Mouse (Mus musculus): ENCODE data around the gene Sstr5.

Gene Sstr5

GRCm38 (mm10) chr17:25497013-25497412 lies at the start of gene Sstr5:
Sstr5 (minus strand) TSS chr17:25497288.
- DNase-seq, result no peak

DNA sequence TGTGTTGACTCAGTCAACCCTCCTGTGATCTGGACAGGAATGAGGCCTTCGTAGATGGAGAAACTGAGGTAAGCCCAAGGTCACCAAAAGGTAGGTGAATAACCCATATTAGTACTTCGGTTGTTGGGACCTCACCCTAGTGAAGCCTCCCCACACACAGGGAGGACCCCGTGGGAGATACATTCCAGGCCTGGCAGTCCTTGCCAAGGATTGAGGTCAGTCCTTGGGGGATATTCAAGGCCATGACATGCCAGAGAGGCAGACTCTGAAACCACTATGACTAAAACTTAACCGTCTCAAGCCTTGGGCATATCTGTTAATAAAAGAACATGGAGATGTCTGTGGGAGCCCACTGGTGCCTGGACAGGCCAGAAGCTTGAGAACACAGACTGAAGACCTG lies 44.7 kb upstream of the Sstr5 start:
- no peak for DNase-seq

DNA sequence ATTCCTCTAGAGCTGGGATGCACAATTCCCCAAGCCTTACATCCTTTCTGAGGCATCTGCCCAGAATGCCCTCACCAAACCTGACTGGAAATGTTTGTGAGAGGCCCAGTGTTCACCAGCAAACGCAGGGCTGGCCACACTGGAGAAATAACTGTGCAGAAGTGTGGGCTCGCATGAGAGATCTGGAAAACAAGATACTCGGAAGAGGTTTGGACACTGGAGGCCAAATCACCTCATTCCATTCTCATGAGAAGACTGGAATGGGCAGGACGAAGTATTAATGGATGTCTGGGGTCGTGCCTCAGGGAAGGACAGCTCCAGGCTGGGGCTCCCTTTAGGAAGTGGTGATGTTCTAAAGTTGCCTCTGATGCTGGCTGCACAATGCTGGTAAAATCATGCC lies 43.6 kb upstream of the Sstr5 start:
- DNase-seq, result no peak

DNA sequence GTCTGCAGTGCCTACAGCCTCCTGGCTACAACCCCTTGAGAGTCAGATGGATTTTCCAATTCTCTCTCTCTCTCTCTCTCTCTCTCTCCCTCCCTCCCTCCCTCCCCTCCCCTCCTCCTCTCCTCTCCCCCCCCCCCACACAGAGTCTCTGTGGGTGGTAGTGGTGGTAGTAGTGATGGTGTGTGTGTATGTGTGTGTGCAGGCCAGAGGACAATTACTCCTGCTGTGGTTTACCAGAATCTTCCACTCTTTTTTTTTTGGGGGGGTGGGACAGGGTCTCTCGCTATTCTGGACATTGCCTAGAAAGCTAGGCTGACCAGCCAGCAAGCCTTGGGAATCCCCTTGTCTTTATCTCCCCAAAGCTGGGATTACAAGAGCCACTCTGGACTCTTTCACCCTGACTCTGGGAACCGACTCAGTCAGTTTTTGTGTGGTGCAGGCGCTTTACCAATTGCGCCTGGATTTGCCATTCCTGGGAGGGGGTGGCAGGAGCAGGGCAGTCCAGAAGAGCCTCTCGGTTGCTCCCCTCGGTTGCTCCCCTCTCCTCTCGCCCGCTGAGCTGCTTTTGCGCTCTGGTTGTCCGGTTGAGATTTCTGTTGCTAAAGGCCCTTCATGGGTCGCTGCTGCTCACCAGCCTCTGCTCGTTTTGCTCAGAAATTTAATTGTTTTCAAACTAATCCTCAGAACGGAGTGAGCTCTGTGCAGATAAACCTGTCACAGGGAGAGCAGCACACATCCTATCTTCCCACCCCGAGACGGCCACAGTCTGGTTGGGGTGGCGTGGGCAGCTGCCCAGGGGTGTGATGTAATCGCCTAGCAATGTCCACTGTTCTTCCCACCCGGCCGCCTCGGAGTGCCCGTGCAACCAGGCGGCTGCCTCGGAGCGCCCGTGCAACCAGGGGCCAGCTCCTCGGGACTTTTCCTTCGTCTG lies 42.1 kb upstream of the Sstr5 start:
- peak; percentile 19 to 52 for DNase-seq

- DNase-seq, result no peak
Observed at GRCm38 (mm10) chr17:25530357-25531022, 33.4 kb upstream of the Sstr5 start.

DNA sequence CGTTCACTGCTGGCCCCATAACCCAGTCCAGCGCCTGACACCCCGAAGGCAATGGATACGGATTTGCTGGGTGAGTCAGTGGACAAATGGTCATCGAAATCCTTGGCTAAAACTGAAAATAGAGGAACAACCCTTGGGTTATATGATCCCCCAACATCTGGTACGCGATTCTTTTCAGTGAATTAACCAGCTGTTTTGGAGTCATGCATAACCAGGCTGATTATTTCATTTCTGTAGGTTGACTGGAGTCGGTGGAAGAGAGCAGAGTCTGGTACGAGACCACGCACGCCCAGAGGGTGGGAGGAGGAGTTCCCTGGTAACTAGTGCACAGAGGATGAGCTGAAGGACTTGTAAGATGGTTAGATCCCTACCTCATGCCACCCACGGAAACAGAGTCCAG lies 25.0 kb upstream of the Sstr5 start:
- DNase-seq, result no peak

- DNase-seq, result no peak
Observed at GRCm38 (mm10) chr17:25520492-25520891, 23.4 kb upstream of the Sstr5 start.

GRCm38 (mm10) chr17:25519511-25519910 lies 22.4 kb upstream of the Sstr5 start:
- DNase-seq, result peak in 1 of 2 experiments; percentile 18

DNA sequence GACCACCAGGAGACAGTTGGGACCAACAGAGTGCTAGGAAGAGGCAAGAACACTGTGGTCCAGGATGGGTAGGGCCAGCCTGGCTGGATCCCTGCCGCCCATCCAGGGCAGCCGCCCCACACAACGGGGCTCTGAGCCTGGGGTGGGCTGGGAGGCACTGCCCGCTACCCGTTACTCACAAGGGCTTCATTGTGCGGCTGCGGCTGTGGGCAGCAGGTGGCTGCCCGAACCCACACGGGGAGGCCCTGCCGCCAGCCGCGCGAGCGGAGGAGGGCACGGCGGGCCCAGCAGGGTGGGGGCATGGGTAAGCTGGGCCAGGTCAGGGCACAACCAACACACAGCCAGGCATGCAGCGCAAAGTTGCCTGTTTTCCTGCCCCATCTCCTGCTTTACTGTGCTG lies 21.1 kb upstream of the Sstr5 start:
- DNase-seq, result peak; percentile 16 to 27

- no peak for DNase-seq
Observed at GRCm38 (mm10) chr17:25516315-25516714, 19.2 kb upstream of the Sstr5 start.

DNA sequence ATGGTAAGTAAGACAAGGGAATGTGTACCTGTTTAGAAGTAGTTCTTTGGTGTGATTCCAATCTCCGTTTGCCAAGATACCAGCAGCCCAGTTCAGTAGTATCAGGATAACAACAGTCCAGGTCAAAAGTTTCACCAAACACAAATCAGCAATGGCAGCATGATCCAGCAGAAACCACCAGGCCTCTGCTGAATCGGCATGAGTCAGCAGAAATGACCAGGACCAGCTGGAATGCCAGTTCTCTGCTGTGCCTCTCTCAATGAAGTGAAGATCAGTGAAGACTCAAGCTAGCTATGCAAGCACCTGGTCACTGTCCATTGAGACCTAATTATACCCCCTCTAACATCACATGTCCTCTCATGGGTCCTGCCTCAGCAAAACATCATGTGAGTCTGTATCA lies 17.0 kb upstream of the Sstr5 start:
- no peak for DNase-seq

DNA sequence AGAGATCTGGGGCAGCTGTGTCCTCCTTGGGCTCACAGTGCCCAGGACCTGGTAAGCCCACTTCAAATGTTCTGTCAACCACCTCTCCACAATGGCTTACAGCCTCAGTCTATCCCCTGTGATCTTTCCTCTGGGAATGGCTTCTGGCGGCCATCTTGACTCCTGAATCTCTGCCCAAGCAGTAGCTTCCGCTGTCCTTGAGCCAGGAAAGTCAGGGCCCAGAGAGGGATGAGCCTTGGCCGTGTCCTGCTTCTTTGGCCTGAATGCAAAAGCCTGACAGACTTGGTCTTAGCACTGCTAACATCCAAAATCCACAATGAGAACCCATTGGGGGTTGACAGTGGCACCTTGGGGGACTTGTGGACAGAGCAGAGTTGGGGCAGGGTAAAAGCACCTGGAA lies 14.8 kb upstream of the Sstr5 start:
- no peak for DNase-seq

GRCm38 (mm10) chr17:25510074-25510830 lies 13.2 kb upstream of the Sstr5 start:
- no peak for DNase-seq

- DNase-seq, result peak; percentile 54 to 66
Observed at GRCm38 (mm10) chr17:25508860-25509577, 11.9 kb upstream of the Sstr5 start.

DNA sequence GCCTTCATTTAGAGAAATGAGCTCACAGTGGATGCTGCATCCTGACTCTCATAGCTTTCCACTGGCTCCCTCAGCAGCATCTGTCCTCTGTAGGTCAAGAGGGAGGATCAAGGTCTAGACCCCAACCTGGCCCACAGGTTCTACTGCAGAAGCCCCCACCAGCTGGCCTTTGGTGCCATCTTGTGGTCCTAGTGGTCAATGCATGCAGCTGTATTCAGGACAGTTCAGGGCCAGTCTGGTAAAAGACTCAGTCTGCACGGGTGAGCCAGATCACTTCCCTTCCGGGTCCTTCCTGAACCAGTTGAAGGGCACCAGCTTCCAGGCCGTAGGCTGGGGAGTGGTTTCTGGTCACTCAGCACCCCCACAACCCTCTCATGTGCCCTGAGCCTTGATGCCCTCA lies 10.7 kb upstream of the Sstr5 start:
- peak; percentile 62 to 81 for DNase-seq

GRCm38 (mm10) chr17:25502599-25502998 lies 5.5 kb upstream of the Sstr5 start:
- peak in 1 of 2 experiments; percentile 19 for DNase-seq

DNA sequence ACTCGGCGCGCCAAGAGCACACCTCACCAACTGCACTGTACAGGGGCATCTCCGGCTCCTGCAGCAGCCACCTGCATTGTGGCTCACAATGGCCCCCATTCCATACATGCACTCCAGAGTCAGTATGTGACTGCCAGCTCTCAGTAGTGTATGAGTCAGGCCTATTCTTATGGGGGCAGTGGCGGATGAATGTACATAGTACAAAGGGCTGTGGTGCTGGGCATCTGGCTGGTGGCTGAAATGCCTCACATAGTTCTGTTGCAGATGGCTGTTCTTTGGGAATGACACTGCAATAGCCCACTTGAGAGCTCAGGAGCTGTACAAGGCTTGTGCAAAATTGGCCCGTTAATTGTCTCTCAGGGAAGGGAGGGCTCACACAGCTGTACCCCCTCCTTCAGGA lies 15.0 kb downstream of the Sstr5 start:
- DNase-seq, result no peak

DNA sequence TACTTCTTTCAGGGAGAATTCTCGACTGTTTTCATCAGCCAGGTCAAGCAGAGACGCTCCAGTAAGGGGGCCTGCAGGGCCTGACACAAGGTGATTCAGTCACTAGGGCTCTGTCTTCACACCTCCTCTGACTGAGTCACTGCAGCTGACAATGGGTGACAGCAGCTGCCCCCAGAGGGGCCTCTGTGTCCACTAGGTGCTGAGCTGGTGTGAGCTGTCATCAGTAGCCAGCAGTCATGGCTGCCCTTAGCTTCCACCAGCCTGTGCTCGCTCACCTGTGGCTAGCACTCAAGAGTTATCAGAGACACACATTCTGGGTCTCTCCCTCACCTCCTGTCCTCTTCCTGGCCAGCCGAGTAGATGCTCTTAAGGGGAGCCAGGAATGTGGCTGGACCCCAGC lies 16.3 kb downstream of the Sstr5 start:
- no peak for DNase-seq

- no peak for DNase-seq
Observed at GRCm38 (mm10) chr17:25480152-25480551, 16.9 kb downstream of the Sstr5 start.

DNA sequence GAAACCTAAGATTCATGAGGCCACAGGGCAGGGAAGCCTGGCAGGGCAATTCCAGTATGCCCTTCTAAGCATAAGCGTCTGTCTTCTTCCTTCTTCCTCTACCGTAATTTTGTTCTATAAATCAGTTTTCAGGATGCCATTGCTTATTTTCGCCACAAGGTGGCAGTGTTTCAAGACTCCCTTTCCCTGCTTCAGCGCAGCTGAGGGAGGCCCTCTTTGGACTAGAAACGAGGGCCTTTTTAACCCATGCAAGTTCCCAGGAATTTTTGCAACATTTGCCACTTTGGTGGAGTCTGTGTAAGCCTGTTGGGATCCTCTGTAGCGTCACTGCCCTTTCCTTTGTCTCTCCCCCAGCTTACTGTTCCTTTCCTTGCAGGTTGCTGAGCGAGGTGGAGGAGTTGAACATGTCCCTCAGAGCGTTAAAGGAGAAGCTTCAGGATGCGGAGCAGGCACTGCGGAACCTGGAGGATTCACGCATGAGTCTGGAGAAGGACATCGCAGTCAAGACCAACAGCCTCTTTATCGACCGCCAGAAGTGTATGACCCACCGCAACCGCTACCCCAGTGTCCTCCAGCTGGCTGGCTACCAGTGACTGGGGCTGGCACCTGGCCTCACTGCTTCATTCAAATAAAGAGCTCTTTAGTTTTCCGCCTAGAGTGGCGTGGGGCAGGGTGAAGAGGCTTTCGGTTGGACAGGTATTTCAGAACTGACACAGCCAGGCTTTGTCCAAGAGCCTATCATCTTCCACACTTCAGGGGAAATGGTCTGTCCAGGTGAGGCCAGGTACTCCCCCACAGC lies 20.9 kb downstream of the Sstr5 start:
- peak; percentile 53 to 67 for DNase-seq

DNA sequence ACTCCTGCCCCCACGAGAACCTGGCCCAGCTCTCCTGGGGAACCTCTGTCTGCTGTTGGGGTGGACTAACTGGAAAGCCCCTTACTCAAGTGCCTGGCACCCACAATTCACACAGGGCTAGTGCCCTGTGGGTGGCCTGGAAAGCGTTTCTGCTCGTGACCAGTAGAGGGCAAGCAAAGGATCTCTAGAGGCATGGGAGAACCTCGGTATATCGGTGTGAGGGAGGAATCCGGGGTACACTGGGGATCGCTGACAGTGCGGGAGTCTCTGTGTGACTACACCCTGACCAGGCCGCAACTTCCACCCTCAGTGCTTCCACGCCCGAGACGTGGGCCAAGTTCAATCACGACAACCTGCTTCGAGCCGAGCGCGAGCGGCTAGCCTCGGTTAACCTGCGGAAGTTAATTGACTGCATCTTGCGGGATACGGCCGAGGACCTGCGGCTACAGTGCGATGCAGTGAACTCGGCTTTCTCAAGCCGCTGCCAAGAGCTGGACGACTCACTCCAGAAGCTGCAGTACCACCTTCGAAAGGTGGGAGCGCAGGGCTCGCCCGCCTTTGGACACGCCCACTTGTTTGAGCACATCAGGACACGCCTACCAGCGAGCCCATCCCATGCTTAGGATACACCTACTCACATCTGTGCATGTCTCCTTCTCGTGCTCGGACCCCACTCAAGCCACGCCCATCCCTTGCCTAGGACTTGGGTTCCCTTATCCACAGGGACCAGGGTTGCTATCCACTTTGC lies 22.6 kb downstream of the Sstr5 start:
- DNase-seq, result peak; percentile 42 to 68

Data from cerebellum, postnatal 25 days (tissue).